Mouse (Mus musculus): Measurements from ENCODE around the gene Cbln1. TPM values are rescaled to one million over a fixed set of nuclear protein-coding genes. Genes with fewer than 3 reads are reported as not detected.

Gene Cbln1
- polyA plus RNA-seq, 1 experiment from 2014 or later: 0.12 TPM

DNA sequence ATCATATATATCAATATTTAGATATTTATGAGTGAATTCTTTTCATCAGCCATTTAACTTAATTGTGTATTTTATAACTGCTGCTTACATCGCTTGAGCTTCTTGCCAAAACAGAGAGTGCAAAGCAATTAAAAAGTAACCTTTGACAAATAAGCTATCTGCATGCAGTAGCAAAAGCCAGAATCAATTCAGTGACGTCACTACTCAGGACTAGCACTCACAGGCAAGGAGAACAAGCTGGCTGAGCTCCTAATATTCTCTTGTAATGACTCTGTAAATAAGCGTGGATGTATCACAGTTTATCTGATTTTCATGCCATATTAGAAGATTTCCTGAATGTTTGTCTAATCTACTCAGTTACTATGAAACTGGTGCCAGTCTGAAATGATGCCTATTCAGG is 5.8 kb upstream of the Cbln1 start:
- 51% methylated on average over 3 of the region's 3 CpGs for WGBS
- Histone ChIP-seq H3K4me2 (ENCODE audit: low read length) (no peak overlapping the region), H3K4me1 (replicated peaks; ENCODE audit: insufficient read depth, low read length) (no peaks in the 10 kb centered on the region), H3K27ac (no peak overlapping the region), H3K36me3 (ENCODE audit: insufficient read depth, low read length) (no peaks in the 10 kb centered on the region), H3K9me3 (replicated peaks; ENCODE audit: low read length) (no peaks in the 10 kb centered on the region), H3K27me3 (ENCODE audit: insufficient read depth, low read length) (peaks cover 35% of the 10 kb centered on the region), H3K9ac (ENCODE audit: low read depth, low read length) (no peak overlapping the region), H3K4me3 (replicated peaks; ENCODE audit: low read depth, low read length) (no peak overlapping the region)
- DNase-seq (ENCODE audit: low spot score) (no peak), ATAC-seq (replicated peaks; ENCODE audit: low FRiP score, low read depth) (no peak)
- TF ChIP-seq CTCF (IDR thresholded peaks at IDR 0.05; ENCODE audit: low read depth): no peak

DNA sequence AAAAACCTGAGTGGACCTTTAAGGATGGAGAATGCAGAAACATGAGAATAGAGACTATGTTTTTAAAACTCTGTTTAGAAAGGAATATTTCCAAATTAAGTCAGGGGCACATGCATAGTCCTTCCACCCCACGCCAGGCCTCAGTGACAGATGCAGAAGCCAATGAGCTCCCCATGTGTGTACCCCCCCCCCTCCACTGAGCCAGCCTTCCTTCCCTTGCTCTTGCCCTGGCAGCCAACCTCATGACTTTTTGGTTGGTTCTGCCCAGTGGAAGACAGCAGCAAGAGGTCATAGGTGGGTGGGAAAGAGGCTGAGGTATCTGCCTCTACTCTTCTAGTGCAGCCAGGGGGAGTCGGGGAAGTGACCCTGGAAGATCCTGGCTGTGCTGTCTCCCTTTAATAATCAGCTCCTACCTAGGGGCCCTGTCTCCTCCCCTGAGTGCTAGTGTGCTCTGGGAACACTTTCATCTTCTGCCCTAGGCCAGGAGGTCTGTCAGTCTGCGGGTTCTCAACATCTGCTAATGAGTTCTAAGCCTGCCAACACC is 4.8 kb upstream of the Cbln1 start:
- 0 out of 2 replicates have a peak, but pooled peaks cover 4% of the 10 kb centered on the region for H3K4me1 ChIP-seq (replicated peaks; ENCODE audit: insufficient read depth, low read length)
- ATAC-seq (replicated peaks; ENCODE audit: low FRiP score, low read depth): no peak
- peaks cover 42% of the 10 kb centered on the region for H3K27me3 ChIP-seq (ENCODE audit: insufficient read depth, low read length)
- TF ChIP-seq CTCF (IDR thresholded peaks at IDR 0.05; ENCODE audit: low read depth): no peak
- H3K9me3 ChIP-seq (replicated peaks; ENCODE audit: low read length): no peaks in the 10 kb centered on the region
- no peak overlapping the region for H3K9ac ChIP-seq (ENCODE audit: low read depth, low read length)
- H3K36me3 ChIP-seq (ENCODE audit: insufficient read depth, low read length): no peaks in the 10 kb centered on the region
- H3K4me2 ChIP-seq (ENCODE audit: low read length): no peak overlapping the region
- H3K27ac ChIP-seq: no peak overlapping the region
- no peak for DNase-seq (ENCODE audit: low spot score)
- 50% methylated on average over 3 of the region's 3 CpGs for WGBS
- no peak overlapping the region for H3K4me3 ChIP-seq (replicated peaks; ENCODE audit: low read depth, low read length)

DNA sequence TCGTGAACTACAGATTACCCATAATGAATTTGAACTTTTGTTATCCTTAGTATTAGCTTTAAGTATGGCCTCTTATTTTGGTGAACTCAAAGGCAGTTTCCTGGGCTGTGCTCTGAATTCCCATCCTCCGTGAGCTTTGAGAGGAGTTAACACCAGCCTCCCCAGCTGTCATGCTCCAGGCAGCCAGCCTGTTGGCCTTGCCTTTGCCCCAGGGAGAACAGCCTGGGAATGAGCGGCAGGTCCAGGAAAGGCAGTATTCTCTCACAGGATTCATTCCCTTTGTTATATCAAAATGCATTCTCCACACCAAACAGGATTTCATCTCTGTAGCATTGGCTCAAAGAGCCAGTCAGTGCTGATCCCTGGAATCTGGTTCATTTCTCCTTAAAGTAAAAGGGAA is 3.1 kb upstream of the Cbln1 start:
- Histone ChIP-seq H3K27ac (no peak overlapping the region), H3K4me1 (replicated peaks; ENCODE audit: insufficient read depth, low read length) (peaks cover 9% of the 10 kb centered on the region; the same call in 1 of the 2 replicates), H3K9ac (ENCODE audit: low read depth, low read length) (no peak overlapping the region), H3K4me3 (replicated peaks; ENCODE audit: low read depth, low read length) (no peak overlapping the region), H3K4me2 (ENCODE audit: low read length) (no peak overlapping the region), H3K36me3 (ENCODE audit: insufficient read depth, low read length) (no peaks in the 10 kb centered on the region), H3K9me3 (replicated peaks; ENCODE audit: low read length) (no peaks in the 10 kb centered on the region), H3K27me3 (ENCODE audit: insufficient read depth, low read length) (peaks cover 59% of the 10 kb centered on the region)
- DNase-seq (ENCODE audit: low spot score) (no peak), ATAC-seq (replicated peaks; ENCODE audit: low FRiP score, low read depth) (no peak)
- WGBS: 56% methylated on average over 3 of the region's 3 CpGs
- no peak for TF ChIP-seq CTCF (IDR thresholded peaks at IDR 0.05; ENCODE audit: low read depth)

- H3K9me3 ChIP-seq (replicated peaks; ENCODE audit: low read length): no peaks in the 10 kb centered on the region
- no peak for TF ChIP-seq CTCF (IDR thresholded peaks at IDR 0.05; ENCODE audit: low read depth)
- H3K9ac ChIP-seq (ENCODE audit: low read depth, low read length): no peak overlapping the region
- ATAC-seq (replicated peaks; ENCODE audit: low FRiP score, low read depth) (no peak), DNase-seq (ENCODE audit: low spot score) (no peak)
- peaks cover 68% of the 10 kb centered on the region for H3K27me3 ChIP-seq (ENCODE audit: insufficient read depth, low read length)
- no peak overlapping the region for H3K4me3 ChIP-seq (replicated peaks; ENCODE audit: low read depth, low read length)
- no peak overlapping the region for H3K27ac ChIP-seq
- H3K36me3 ChIP-seq (ENCODE audit: insufficient read depth, low read length): no peaks in the 10 kb centered on the region
- 62% methylated on average over 8 of the region's 8 CpGs for WGBS
- peaks cover 12% of the 10 kb centered on the region; the same call in 1 of the 2 replicates for H3K4me1 ChIP-seq (replicated peaks; ENCODE audit: insufficient read depth, low read length)
- no peak overlapping the region for H3K4me2 ChIP-seq (ENCODE audit: low read length)
Observed at GRCm38 (mm10) chr8:87474379-87474778, 2.0 kb upstream of the Cbln1 start.

DNA sequence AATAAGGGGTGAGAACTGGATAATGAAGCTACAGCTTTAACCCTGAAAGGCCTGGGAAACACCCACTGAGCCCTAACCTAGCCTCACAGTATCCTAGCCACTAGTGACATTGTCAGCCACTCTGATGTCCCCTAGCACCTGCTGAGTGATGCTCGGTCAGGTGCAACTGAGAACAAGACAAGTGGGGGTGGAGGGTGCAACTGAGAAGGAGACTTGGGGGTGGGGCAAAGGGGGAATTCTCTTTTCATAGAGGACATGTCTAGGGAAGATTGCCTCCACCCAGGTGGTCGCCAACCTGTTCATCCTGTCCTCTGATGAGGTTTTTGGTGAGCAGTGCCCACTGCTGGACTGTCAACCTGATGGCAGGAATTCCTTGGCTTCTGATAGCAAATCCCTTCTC is 1.5 kb upstream of the Cbln1 start:
- H3K9ac ChIP-seq (ENCODE audit: low read depth, low read length): no peak overlapping the region
- no peaks in the 10 kb centered on the region for H3K9me3 ChIP-seq (replicated peaks; ENCODE audit: low read length)
- WGBS: 37% methylated on average over 2 of the region's 2 CpGs
- H3K27ac ChIP-seq: no peak overlapping the region
- no peak overlapping the region for H3K4me3 ChIP-seq (replicated peaks; ENCODE audit: low read depth, low read length)
- peaks cover 72% of the 10 kb centered on the region for H3K27me3 ChIP-seq (ENCODE audit: insufficient read depth, low read length)
- ATAC-seq (replicated peaks; ENCODE audit: low FRiP score, low read depth): no peak
- no peaks in the 10 kb centered on the region for H3K36me3 ChIP-seq (ENCODE audit: insufficient read depth, low read length)
- DNase-seq (ENCODE audit: low spot score): no peak
- peak; percentile 35; the same call in 1 of the 2 replicates for TF ChIP-seq CTCF (IDR thresholded peaks at IDR 0.05; ENCODE audit: low read depth)
- H3K4me1 ChIP-seq (replicated peaks; ENCODE audit: insufficient read depth, low read length): peaks cover 12% of the 10 kb centered on the region; the same call in 1 of the 2 replicates
- no peak overlapping the region for H3K4me2 ChIP-seq (ENCODE audit: low read length)

DNA sequence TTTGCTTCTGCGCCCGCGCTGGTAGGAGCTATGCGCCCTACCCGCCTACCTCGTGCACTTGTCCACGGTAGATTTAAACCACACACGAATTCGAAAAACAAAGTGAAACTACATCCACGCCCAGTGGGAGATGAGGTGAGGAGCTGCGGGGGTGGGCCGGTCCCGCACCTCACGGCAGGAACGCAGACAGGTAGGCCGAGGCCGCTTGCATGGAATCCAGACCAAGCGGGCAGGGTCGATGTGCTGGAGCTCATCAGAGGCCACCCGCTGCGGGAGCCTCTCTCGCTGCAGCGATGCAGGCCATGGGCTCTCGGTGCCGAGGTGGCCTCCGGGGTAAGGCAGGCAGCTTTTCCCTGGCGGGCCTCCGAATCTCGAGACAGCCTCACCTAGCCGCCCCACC is 905 bp upstream of the Cbln1 start:
- Histone ChIP-seq H3K9ac (ENCODE audit: low read depth, low read length) (no peak overlapping the region), H3K36me3 (ENCODE audit: insufficient read depth, low read length) (no peaks in the 10 kb centered on the region), H3K27me3 (ENCODE audit: insufficient read depth, low read length) (peaks cover 79% of the 10 kb centered on the region), H3K4me3 (replicated peaks; ENCODE audit: low read depth, low read length) (peak overlapping the region; percentile 45), H3K4me2 (ENCODE audit: low read length) (peak overlapping the region; percentile 63), H3K4me1 (replicated peaks; ENCODE audit: insufficient read depth, low read length) (peaks cover 12% of the 10 kb centered on the region; the same call in 1 of the 2 replicates), H3K9me3 (replicated peaks; ENCODE audit: low read length) (no peaks in the 10 kb centered on the region), H3K27ac (no peak overlapping the region)
- ATAC-seq (replicated peaks; ENCODE audit: low FRiP score, low read depth) (no peak), DNase-seq (ENCODE audit: low spot score) (no peak)
- TF ChIP-seq CTCF (IDR thresholded peaks at IDR 0.05; ENCODE audit: low read depth): no peak
- 2% methylated on average over 24 of the region's 30 CpGs for WGBS
